Mouse (Mus musculus): ENCODE measurements around the gene Notch1.

- TF ChIP-seq EP300 (IDR thresholded peaks at IDR 0.05) (no peak), CTCF (IDR thresholded peaks at IDR 0.05) (peak; percentile 8; the same call in 1 of the 2 replicates)
These were observed 106.4 kb downstream of the Notch1 start for GRCm38 (mm10) chr2:26410091-26410490.

Measured in lung, postnatal 0 days (tissue).